Mouse (Mus musculus) lung, postnatal 0 days (tissue): ENCODE measurements around the gene Nkrf. TPM values are rescaled to one million over a fixed set of nuclear protein-coding genes. Genes with fewer than 3 reads are reported as not detected.
A peak's percentile ranks its signal among the peaks of the same experiment; 100 is the strongest.

ENCODE experiments used
- ATAC-seq: fragments of 200-750 bp; cut with Nextera tagmentation; 2 replicates; pipeline ENCODE4 v1.8.0; 2017; ENCODE audit warnings: moderate library complexity
- DNase-seq: peaks from one replicate; pipeline ENCODE4 v3.0.0-alpha.2; 2016; ENCODE audit warnings: low spot score
- H3K27ac ChIP-seq: fragments of 300-500 bp; sonication (generic); 2 replicates; pipeline ENCODE4 v1.5.1; 2014; ENCODE audit warnings: antibody characterized with exemption, mild to moderate bottlenecking, low read length, mixed read lengths
- H3K27me3 ChIP-seq: fragments of 300-500 bp; sonication (generic); replicated peaks from 2 replicates; pipeline ENCODE4 v1.6.1; 2014; ENCODE audit warnings: low read length, mixed read lengths; ENCODE audit not compliant: insufficient read depth
- H3K36me3 ChIP-seq: fragments of 300-500 bp; sonication (generic); 2 replicates; pipeline ENCODE4 v1.6.1; 2014; ENCODE audit warnings: low read length, mixed read lengths; ENCODE audit not compliant: insufficient read depth
- H3K4me1 ChIP-seq: fragments of 300-500 bp; sonication (generic); 2 replicates; pipeline ENCODE4 v1.6.1; 2014; ENCODE audit warnings: antibody characterized with exemption, low read depth, low read length, mixed read lengths; ENCODE audit not compliant: insufficient read depth
- H3K4me2 ChIP-seq: fragments of 300-500 bp; sonication (generic); replicated peaks from 2 replicates; pipeline ENCODE4 v1.6.1; 2014; ENCODE audit warnings: low read depth, mild to moderate bottlenecking, low read length, moderate library complexity, mixed read lengths
- H3K4me3 ChIP-seq: fragments of 300-500 bp; sonication (generic); 2 replicates; pipeline ENCODE4 v1.5.1; 2014; ENCODE audit warnings: low read depth, low read length
- H3K9ac ChIP-seq: fragments of 300-500 bp; sonication (generic); replicated peaks from 2 replicates; pipeline ENCODE4 v1.6.1; 2014; ENCODE audit warnings: low read depth, mild to moderate bottlenecking
- H3K9me3 ChIP-seq: fragments of 300-500 bp; sonication (generic); 2 replicates; pipeline ENCODE4 v1.6.1; 2016; ENCODE audit warnings: low read length, mixed read lengths
- CTCF ChIP-seq: IDR thresholded peaks from 2 replicates; pipeline ENCODE4 v1.5.1; 2016; ENCODE audit warnings: antibody characterized with exemption, mild to moderate bottlenecking
- EP300 ChIP-seq: IDR thresholded peaks from 2 replicates; pipeline ENCODE4 v1.6.1; 2016; ENCODE audit warnings: antibody characterized with exemption, mild to moderate bottlenecking, control low read depth
- WGBS: fragments of 180-500 bp; shearing (Covaris S2); extraction: QIAGEN DNeasy Blood & Tissue Kit; methylation state at CpG from one replicate; pipeline ENCODE4 v1.1.7; 2014; 5-methylcytosine and 5-hydroxymethylcytosine counted together
- polyA plus RNA-seq: library from polyadenylated mRNA; unstranded; fragments of >200 nt; fragmentation: Nextera tagmentation; extraction: Ambion mirVana; gene quantifications from 2 replicates; pipeline ENCODE4 v1.2.1, GENCODE M21; 2015

Nkrf gene
- polyA plus RNA-seq, 1 experiment from 2014 or later = 0.97 TPM

GRCm38 (mm10) chrX:36839391-36839790 lies 63.3 kb downstream of the Nkrf start:
- no peaks in the 10 kb centered on the region for H3K27me3 ChIP-seq
- 34% methylated on average over 7 of the region's 7 CpGs for whole genome bisulfite sequencing
- H3K4me1 ChIP-seq = no peaks in the 10 kb centered on the region
- no peak overlapping the region for H3K9ac ChIP-seq
- H3K27ac ChIP-seq = no peak overlapping the region
- DNase-seq = peak; percentile 59
- no peak overlapping the region for H3K4me3 ChIP-seq
- H3K4me2 ChIP-seq = no peak overlapping the region
- H3K9me3 ChIP-seq = no peaks in the 10 kb centered on the region
- no peaks in the 10 kb centered on the region for H3K36me3 ChIP-seq
- ATAC-seq = peak; percentile 66
- no peak for TF ChIP-seq CTCF
- TF ChIP-seq EP300 = peak; percentile 82

Other genes with a start within 250 kb of the Nkrf start
- gene Slc25a43, start 159.2 kb downstream of the Nkrf start, polyA plus RNA-seq = 2.1 and 2.6 TPM in 2 replicates
- gene Slc25a5, start 107.2 kb downstream of the Nkrf start, polyA plus RNA-seq = 576 and 678 TPM in 2 replicates
- gene Ube2a, start 29.0 kb downstream of the Nkrf start, polyA plus RNA-seq = 176 and 189 TPM in 2 replicates
- 21.2 and 23.9 TPM in 2 replicates for gene C330007P06Rik, start 28.8 kb downstream of the Nkrf start, polyA plus RNA-seq
- gene Sept6, start 88.9 kb upstream of the Nkrf start, polyA plus RNA-seq = 4.8 and 6.4 TPM in 2 replicates
- gene Sowahd, start 145.9 kb upstream of the Nkrf start, polyA plus RNA-seq = not detected in 2 replicates
- 416 and 436 TPM in 2 replicates for gene Rpl39, start 182.5 kb upstream of the Nkrf start, polyA plus RNA-seq
- 10.8 and 11.7 TPM in 2 replicates for gene Upf3b, start 207.4 kb upstream of the Nkrf start, polyA plus RNA-seq
- gene Nkap, start 223.9 kb upstream of the Nkrf start, polyA plus RNA-seq = 11.3 TPM in 2 replicates